ENCODE assay signal across 19 mouse cellular contexts in the genomic region with DNA sequence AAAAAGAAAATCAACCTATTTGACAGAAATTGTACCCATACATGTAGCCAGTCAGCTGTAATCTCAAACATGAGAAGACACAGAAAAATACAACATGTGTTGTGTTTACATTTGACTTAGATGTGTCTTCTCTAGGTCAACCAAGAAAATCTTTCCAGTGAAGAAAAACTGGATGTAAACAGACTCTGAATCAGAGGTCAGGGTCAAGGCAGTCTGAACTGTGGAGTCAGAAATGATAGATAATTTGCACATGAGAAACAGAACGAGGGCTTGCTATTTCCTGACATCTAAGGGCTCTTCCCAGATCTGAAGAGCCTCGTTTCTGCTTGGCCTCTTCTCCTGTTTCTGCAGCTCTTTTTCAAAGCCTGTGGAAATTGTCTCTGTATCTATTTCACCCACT.
"Had no signal": no experiment of that assay in that cellular context is flagged by ENCODE, and none has a peak within 500 bp of the region (broad histone marks: within the 10 kb centered on the region; RNA-seq: fewer than 3 reads in every experiment).

No protein-coding gene starts in this region.

- H3K27ac ChIP-seq: intestine, embryonic 15.5 days; layer of hippocampus, adult 2 months; limb, embryonic 10.5 days; limb, embryonic 13.5 days; liver, embryonic 13.5 days; stomach, postnatal 0 days had no signal

- H3K4me1 ChIP-seq: intestine, embryonic 15.5 days; limb, embryonic 10.5 days; limb, embryonic 13.5 days; liver, embryonic 13.5 days had no signal

- H3K27me3 ChIP-seq: intestine, embryonic 15.5 days; limb, embryonic 13.5 days; liver, embryonic 13.5 days had no signal

- DNase-seq: kidney, adult 11 months; kidney, adult 9 months; kidney, postnatal 25 days; layer of hippocampus, adult 9-11 months; liver; liver, embryonic 13.5 days; lung, postnatal 4 days; midbrain, embryonic 14.5 days; right cerebral cortex, postnatal 14 days; right cerebral cortex, postnatal 4 days; thymus, adult 2 months; thymus, postnatal 14 days; thymus, postnatal 4 days had no signal

- H3K4me2 ChIP-seq: intestine, embryonic 15.5 days; limb, embryonic 13.5 days; liver, embryonic 13.5 days; midbrain, embryonic 11.5 days had no signal

- H3K36me3 ChIP-seq: intestine, embryonic 15.5 days; limb, embryonic 10.5 days; limb, embryonic 13.5 days; liver, embryonic 13.5 days had no signal

- H3K9me3 ChIP-seq: intestine, embryonic 15.5 days; limb, embryonic 10.5 days; limb, embryonic 13.5 days; liver, embryonic 13.5 days had no signal

- H3K4me3 ChIP-seq: intestine, embryonic 15.5 days; layer of hippocampus, adult 2 months; limb, embryonic 10.5 days; limb, embryonic 13.5 days; liver, embryonic 13.5 days had no signal

- H3K9ac ChIP-seq: intestine, embryonic 15.5 days; limb, embryonic 13.5 days; liver, embryonic 13.5 days had no signal

- ATAC-seq: intestine, embryonic 15.5 days had no signal
